Mouse (Mus musculus) CD4-positive, CD25-positive, alpha-beta regulatory T cell (primary cell): ENCODE measurements around the gene Adh6b. TPM values are rescaled to one million over a fixed set of nuclear protein-coding genes. Genes with fewer than 3 reads are reported as not detected.

Source experiments
- polyA plus RNA-seq: library from polyadenylated mRNA; unstranded; fragments of 100-300 nt; shearing (Covaris generic); gene quantifications from one replicate; pipeline ENCODE4 v1.2.1, GENCODE M21; 2017

The Adh6b gene
- polyA plus RNA-seq = not detected

DNA sequence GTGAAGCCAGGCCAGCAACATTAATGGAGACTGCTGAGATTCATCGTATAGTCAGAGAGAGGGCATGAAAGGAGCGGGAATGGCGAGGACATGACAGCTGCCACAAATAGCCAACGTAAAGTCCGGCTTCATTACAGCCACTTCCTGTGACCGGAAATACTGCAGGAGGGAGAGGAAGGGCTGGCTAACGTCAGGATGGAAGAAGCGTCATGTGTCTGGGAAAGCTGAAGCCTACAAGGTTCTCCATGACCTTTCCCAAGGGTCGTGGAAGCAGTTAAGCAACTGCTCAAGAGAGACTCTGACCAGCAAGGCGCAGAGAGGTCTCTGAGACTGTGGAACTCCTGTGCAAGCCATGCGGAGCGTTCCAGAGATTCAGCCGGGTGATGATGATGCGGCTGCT lies at the start of gene Adh6b:
Adh6b (plus strand) TSS at position 305 of the 400 bp plus-strand sequence.

DNA sequence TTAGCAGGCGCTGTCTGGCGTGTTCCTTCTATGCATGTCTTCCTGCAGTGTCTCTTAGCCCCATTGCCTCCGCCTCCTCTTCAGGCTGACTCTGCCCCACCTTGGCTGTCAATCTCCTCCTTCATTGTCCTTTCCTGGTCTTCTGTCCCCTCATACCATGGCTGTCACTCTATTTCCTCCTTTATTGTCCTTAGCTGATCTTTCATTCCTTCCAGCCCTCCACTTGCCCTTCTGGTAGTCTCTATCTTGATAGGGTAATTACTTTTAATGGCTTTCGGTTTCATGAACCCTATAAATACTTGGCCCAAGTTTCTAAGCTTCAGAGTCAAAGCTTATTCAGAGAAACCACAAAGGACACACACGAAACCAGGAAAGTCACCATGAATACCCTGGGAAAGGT lies 28.6 kb upstream of the Adh6b start, which contains the start of gene Adh6a:
Adh6a (plus strand) TSS at position 322 of the 400 bp plus-strand sequence.

Other genes starting within 250 kb of the Adh6b start
- gene Trmt10a, start 198.3 kb upstream of the Adh6b start, polyA plus RNA-seq = 9.5 TPM
- 4.7 TPM for gene Mttp, start 196.8 kb upstream of the Adh6b start, polyA plus RNA-seq
- not detected for gene 4930579F01Rik, start 147.9 kb upstream of the Adh6b start, polyA plus RNA-seq
- not detected for gene Adh7, start 124.0 kb upstream of the Adh6b start, polyA plus RNA-seq
- gene Adh1, start 80.8 kb upstream of the Adh6b start, polyA plus RNA-seq = 6.7 TPM
- gene Adh6a, start 28.5 kb upstream of the Adh6b start, polyA plus RNA-seq = not detected
- not detected for gene Adh4, start 73.7 kb downstream of the Adh6b start, polyA plus RNA-seq
- gene Adh5, start 101.3 kb downstream of the Adh6b start, polyA plus RNA-seq = 150 TPM
- 42.4 TPM for gene Metap1, start 147.7 kb downstream of the Adh6b start, polyA plus RNA-seq
- gene Eif4e, start 184.4 kb downstream of the Adh6b start, polyA plus RNA-seq = 207 TPM